9 mouse cellular contexts compared by ENCODE assay signal in the genomic region with DNA sequence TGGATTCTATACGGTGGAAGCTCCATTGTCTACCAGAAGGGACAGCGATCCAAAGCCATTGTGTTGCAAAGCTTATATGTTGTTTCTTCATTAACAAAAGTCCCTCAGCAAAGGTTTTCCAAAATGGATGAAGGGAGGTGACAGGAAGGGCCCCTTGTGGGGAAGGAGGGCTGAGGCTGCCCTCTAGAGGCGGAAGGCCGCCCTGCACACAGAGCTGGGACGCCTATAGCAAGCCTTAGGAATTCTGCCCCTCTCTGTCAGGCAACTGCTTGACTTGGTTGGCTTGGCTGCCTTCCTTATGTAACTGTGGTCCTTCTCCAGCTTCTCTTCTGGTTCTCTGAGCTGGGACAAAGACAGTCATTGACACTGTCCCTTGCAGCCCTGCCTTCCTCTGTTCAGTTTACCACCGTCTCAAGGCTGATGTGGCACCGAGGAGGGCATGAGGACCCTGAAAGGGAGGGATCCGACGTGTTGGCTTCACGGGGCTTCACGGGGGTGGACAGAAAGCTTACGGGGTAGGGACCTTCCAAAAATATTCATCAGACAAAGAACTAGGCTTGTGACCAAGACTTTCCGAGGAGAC.
DNase-seq lines count a peak whose midpoint lies in the region; ATAC-seq and TF ChIP-seq lines count a peak whose summit lies in the region.
"Had no signal": no experiment of that assay in that cellular context is flagged by ENCODE, and none has a peak within 500 bp of the region (broad histone marks: within the 10 kb centered on the region; RNA-seq: fewer than 3 reads in every experiment).

No protein-coding gene starts in this region.

- peak; percentile 86 for TF ChIP-seq CTCF in E14TG2a.4 (conservative IDR thresholded peaks at IDR 0.05; ENCODE audit: low read length)
- TF ChIP-seq CTCF in lung, postnatal 0 days (IDR thresholded peaks at IDR 0.05): peak; percentile 97

- H3K36me3 ChIP-seq in E14TG2a.4 (ENCODE audit: insufficient read depth, low read length): no peaks in the 10 kb centered on the region
- H3K36me3 ChIP-seq in lung, postnatal 0 days (ENCODE audit: insufficient read depth, low read length): no peaks in the 10 kb centered on the region
- H3K36me3 ChIP-seq: heart, embryonic 13.5 days had no signal

- TF ChIP-seq EP300 in lung, postnatal 0 days (IDR thresholded peaks at IDR 0.05): no peak

- H3K9me3 ChIP-seq in E14TG2a.4 (ENCODE audit: low read length): 0 out of 2 replicates have a peak, but pooled peaks cover 3% of the 10 kb centered on the region
- H3K9me3 ChIP-seq in lung, postnatal 0 days (ENCODE audit: low read length): no peaks in the 10 kb centered on the region
- H3K9me3 ChIP-seq: heart, embryonic 13.5 days had no signal

- H3K4me1 ChIP-seq in E14TG2a.4 (replicated peaks; ENCODE audit: low read depth, low read length): no peaks in the 10 kb centered on the region
- H3K4me1 ChIP-seq in lung, postnatal 0 days (ENCODE audit: insufficient read depth, low read depth, low read length): no peaks in the 10 kb centered on the region

- peak; percentile 96 for ATAC-seq in granulocyte monocyte progenitor cell, adult 5-6 weeks (replicated peaks; ENCODE audit: poor library complexity, severe bottlenecking)
- peak; percentile 82 for ATAC-seq in lung, postnatal 0 days
- ATAC-seq in monocyte, adult 5-6 weeks (replicated peaks; ENCODE audit: insufficient number of reproducible peaks, low FRiP score, low TSS enrichment, poor library complexity, severe bottlenecking): no peak; the same call in 1 of the 2 replicates

- H3K27ac ChIP-seq in lung, postnatal 0 days (ENCODE audit: low read length): no peak overlapping the region
- H3K27ac ChIP-seq: heart, embryonic 13.5 days had no signal

- H3K4me3 ChIP-seq in E14TG2a.4 (replicated peaks; ENCODE audit: low read length): no peak overlapping the region
- no peak overlapping the region for H3K4me3 ChIP-seq in lung, postnatal 0 days (ENCODE audit: low read depth, low read length)
- H3K4me3 ChIP-seq: heart, embryonic 13.5 days had no signal

- H3K9ac ChIP-seq in lung, postnatal 0 days (replicated peaks; ENCODE audit: low read depth): no peak overlapping the region
- H3K9ac ChIP-seq: heart, embryonic 13.5 days had no signal

- DNase-seq in adrenal gland, adult (ENCODE audit: inconsistent age in 2 of 2, low spot score in 1 of 2): peak; percentile 48 to 86
- DNase-seq in embryo, embryonic 10 days (ENCODE audit: low spot score): peak; percentile 87
- peak; percentile 75 to 83 for DNase-seq in kidney, postnatal 25 days
- DNase-seq in lung, postnatal 0 days (ENCODE audit: low spot score): peak; percentile 82
- DNase-seq in right cerebral cortex, postnatal 25 days: peak; percentile 33

- no peak overlapping the region for H3K4me2 ChIP-seq in lung, postnatal 0 days (replicated peaks; ENCODE audit: low read depth, low read length)
- H3K4me2 ChIP-seq: heart, embryonic 13.5 days had no signal

- WGBS in lung, postnatal 0 days: 59% methylated on average over 13 of the region's 13 CpGs

- H3K27me3 ChIP-seq in E14TG2a.4 (ENCODE audit: insufficient read depth, low read length): peaks cover 8% of the 10 kb centered on the region; the same call in 1 of the 2 replicates
- H3K27me3 ChIP-seq in lung, postnatal 0 days (replicated peaks; ENCODE audit: insufficient read depth, low read length): no peaks in the 10 kb centered on the region

Comparison
In these comparisons a context has a peak if more than half of its experiments do, and no peak if none do; other contexts are left out.
1. DNase-seq: peak in every context shown above with its lines; median percentile 87 in embryo, embryonic 10 days; 82 in lung, postnatal 0 days; 79 in kidney, postnatal 25 days; 67 in adrenal gland, adult; 33 in right cerebral cortex, postnatal 25 days.